Mouse (Mus musculus) megakaryocyte, embryonic 14.5 days (primary cell): ENCODE results near the gene Vezt.

Experiments
- FLI1 ChIP-seq: IDR thresholded peaks from 2 replicates; pipeline ENCODE4 v1.6.1; 2012; ENCODE audit warnings: low read length, inconsistent platforms, mixed read lengths
- GATA1 ChIP-seq: IDR thresholded peaks from 3 replicates; pipeline ENCODE4 v1.6.1; 2012; ENCODE audit warnings: mixed read lengths, low read length, inconsistent platforms, borderline replicate concordance

- TF ChIP-seq GATA1 (no peak), FLI1 (no peak)
These were observed 41.6 kb upstream of the Vezt start for GRCm38 (mm10) chr10:94076966-94077825.
